Mouse (Mus musculus): ENCODE measurements at regions not wholly inside any gene's neighbourhood (a gene's known extent, or its start where the extent isn't known, plus 50 kb on each side); places are given as distances from the start of the nearest gene placed in this dataset.

DNA sequence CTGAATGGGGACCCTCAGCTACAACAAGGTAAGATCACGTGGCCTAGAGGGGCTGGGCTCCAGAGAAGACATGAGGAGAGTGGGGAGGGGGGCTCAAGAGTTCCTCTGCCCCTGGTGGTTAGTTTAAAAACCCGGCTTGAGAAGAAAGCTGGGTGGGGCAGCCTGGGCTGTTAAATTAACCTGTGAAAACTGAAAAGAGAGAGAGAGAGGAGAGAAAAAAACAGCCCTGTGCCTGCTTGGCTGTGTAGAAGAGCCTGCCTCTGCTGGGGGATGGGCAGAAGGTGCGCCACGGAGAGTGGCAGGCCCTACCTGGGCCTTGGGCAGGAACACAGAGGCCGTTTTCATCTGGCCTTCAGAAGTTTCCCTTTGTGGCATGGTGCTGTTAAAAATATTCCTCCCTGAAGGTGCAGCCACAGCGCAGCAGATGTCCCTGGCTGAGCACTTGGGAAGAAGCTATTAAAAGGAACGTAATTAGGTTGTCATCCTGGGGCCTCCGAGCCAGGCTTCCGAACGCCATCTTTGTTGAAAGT, 75.0 kb upstream of the Calm2 start:
- TF ChIP-seq CTCF (conservative IDR thresholded peaks at IDR 0.05; ENCODE audit: insufficient read depth, insufficient read length, low read depth, low read length) = no peak
- TF ChIP-seq POLR2A (IDR thresholded peaks at IDR 0.05; ENCODE audit: low read depth, low read length) = no peak
